Comparison of ENCODE assay signal across 23 mouse cellular contexts in genomic region chr4:57725569-57725968, GRCm38 (mm10). TPM values are rescaled to one million over a fixed set of nuclear protein-coding genes. Genes with fewer than 3 reads are reported as not detected.
DNase-seq lines count a peak whose midpoint lies in the region; ATAC-seq and TF ChIP-seq lines count a peak whose summit lies in the region.
"Had no signal": no experiment of that assay in that cellular context is flagged by ENCODE, and none has a peak within 500 bp of the region (broad histone marks: within the 10 kb centered on the region; RNA-seq: fewer than 3 reads in every experiment).

No protein-coding gene starts in this region.

- TF ChIP-seq CTCF in CH12.LX (conservative IDR thresholded peaks at IDR 0.05 in 1 of 2, IDR thresholded peaks at IDR 0.05 in 1 of 2; ENCODE audit: low read depth in 2 of 2, low read length in 2 of 2) = no peak

- H3K4me3 ChIP-seq in CH12.LX (replicated peaks in 1 of 3; ENCODE audit: low read depth in 2 of 3, low read length in 2 of 3, poor library complexity in 1 of 3) = no peak overlapping the region
- H3K4me3 ChIP-seq: embryonic facial prominence, embryonic 13.5 days; forebrain, embryonic 12.5 days; gastrocnemius, adult 2 months; heart, embryonic 13.5 days; hindbrain, embryonic 12.5 days had no signal

- no peaks in the 10 kb centered on the region for H3K9me3 ChIP-seq in CH12.LX (replicated peaks; ENCODE audit: low read length)
- H3K9me3 ChIP-seq: embryonic facial prominence, embryonic 13.5 days; forebrain, embryonic 12.5 days; heart, embryonic 13.5 days; hindbrain, embryonic 12.5 days had no signal

- no peaks in the 10 kb centered on the region for H3K27me3 ChIP-seq in CH12.LX (replicated peaks)
- H3K27me3 ChIP-seq in splenic B cell, adult 2 months (ENCODE audit: control insufficient read depth, insufficient read depth, low read length, poor library complexity, severe bottlenecking) = no peaks in the 10 kb centered on the region
- H3K27me3 ChIP-seq: embryonic facial prominence, embryonic 13.5 days; forebrain, embryonic 12.5 days; heart, embryonic 13.5 days; hindbrain, embryonic 12.5 days had no signal

- peak overlapping the region; percentile 69 for H3K4me2 ChIP-seq in CH12.LX (ENCODE audit: insufficient read depth, low read depth, poor library complexity, severe bottlenecking)
- H3K4me2 ChIP-seq: embryonic facial prominence, embryonic 13.5 days; forebrain, embryonic 12.5 days; heart, embryonic 13.5 days; hindbrain, embryonic 12.5 days had no signal

- intact Hi-C loops in left cerebral cortex, postnatal 25 days (cut with DNase I) = no loop called here

- H3K36me3 ChIP-seq in CH12.LX (replicated peaks in 1 of 2; ENCODE audit: control insufficient read depth in 1 of 2, insufficient read depth in 1 of 2, low read length in 1 of 2) = no peaks in the 10 kb centered on the region
- no peaks in the 10 kb centered on the region for H3K36me3 ChIP-seq in splenic B cell, adult 2 months (ENCODE audit: control insufficient read depth, insufficient read depth, low read length, poor library complexity, severe bottlenecking)
- H3K36me3 ChIP-seq: forebrain, embryonic 12.5 days; hindbrain, embryonic 12.5 days had no signal

- TF ChIP-seq RAD21 in CH12.LX (IDR thresholded peaks at IDR 0.05; ENCODE audit: low read depth, low read length) = no peak; the same call in 1 of the 2 replicates

- dilution Hi-C loops in CH12.LX (cut with MboI; ENCODE audit: extremely low pct_ligation_motif_present, extremely low pct_unique_long_range_greater_than_20kb, low sequenced_read_pairs) = no loop called here

- peak; percentile 47 for ATAC-seq in activated CD4-positive, CD25-positive, alpha-beta regulatory T cell, adult 4 months
- ATAC-seq: forebrain, postnatal 0 days; hindbrain, postnatal 0 days; intestine, embryonic 16.5 days had no signal

- no peaks in the 10 kb centered on the region for H3K79me2 ChIP-seq in CH12.LX (replicated peaks; ENCODE audit: control insufficient read depth, extremely low read depth, insufficient read depth, poor library complexity, severe bottlenecking)

- in situ Hi-C loops in CH12.LX (cut with MboI; ENCODE audit: low pct_ligation_motif_present, low pct_unique_long_range_greater_than_20kb, low sequenced_read_pairs) = no loop called here

- H3K4me1 ChIP-seq in CH12.LX (ENCODE audit: control insufficient read depth in 1 of 2, insufficient read depth in 2 of 2) = peaks cover 27 to 64% of the 10 kb centered on the region in 2 experiments

- TF ChIP-seq EP300 in CH12.LX (IDR thresholded peaks at IDR 0.05; ENCODE audit: low read length) = peak; percentile 81

- peak; percentile 22 for DNase-seq in CD4-positive helper T cell, adult 2 months (ENCODE audit: low read depth, low spot score)
- DNase-seq in CH12.LX (ENCODE audit: extremely low read depth) = peak; percentile 58
- DNase-seq in splenic B cell, adult 2 months (ENCODE audit: low read depth, low spot score) = peak; percentile 47
- DNase-seq in urinary bladder, postnatal 36 days (ENCODE audit: low spot score in 2 of 2) = no peak
- no peak for DNase-seq in left cerebral cortex, postnatal 25 days (ENCODE audit: low spot score in 2 of 2)
- no peak for DNase-seq in frontal cortex, postnatal 14 days (ENCODE audit: low spot score in 2 of 2)
- DNase-seq: adrenal gland, adult 2 months; adrenal gland, postnatal 25 days; cerebellum, adult 8-10 months; cerebellum, postnatal 25 days; forebrain, postnatal 0 days; gastrocnemius, adult 2 months; gastrocnemius, postnatal 25 days; heart, postnatal 36 days; kidney, adult 2 months had no signal

- no peak for TF ChIP-seq POLR2A in CH12.LX (IDR thresholded peaks at IDR 0.05; ENCODE audit: low read depth, low read length)

- H3K9ac ChIP-seq in CH12.LX (ENCODE audit: insufficient read depth, low read depth) = no peak overlapping the region
- H3K9ac ChIP-seq: embryonic facial prominence, embryonic 13.5 days; forebrain, embryonic 12.5 days; forebrain, postnatal 0 days; heart, embryonic 13.5 days; hindbrain, embryonic 12.5 days had no signal

- H3K27ac ChIP-seq in CH12.LX (ENCODE audit: insufficient read depth, low read depth) = no peak overlapping the region
- H3K27ac ChIP-seq: embryonic facial prominence, embryonic 13.5 days; forebrain, embryonic 12.5 days; gastrocnemius, adult 2 months; heart, embryonic 13.5 days; hindbrain, embryonic 12.5 days; hindbrain, postnatal 0 days had no signal

TF ChIP-seq in CH12.LX, 34 proteins besides CTCF, POLR2A, EP300 and RAD21:
- TF ChIP-seq MAZ (IDR thresholded peaks at IDR 0.05; ENCODE audit: low read depth, low read length) (0 out of 2 replicates have a peak, but pooled peaks have one; percentile 43), POLR2AphosphoS2 (IDR thresholded peaks at IDR 0.05; ENCODE audit: low read depth, low read length) (no peak), CHD2 (IDR thresholded peaks at IDR 0.05; ENCODE audit: low read length) (0 out of 2 replicates have a peak, but pooled peaks have one; percentile 42), IRF4 (IDR thresholded peaks at IDR 0.05; ENCODE audit: low read depth, low read length) (peak; percentile 75), MYC (IDR thresholded peaks at IDR 0.05; ENCODE audit: low read depth, low read length) (no peak), ELF1 (IDR thresholded peaks at IDR 0.05; ENCODE audit: low read depth, low read length) (peak; percentile 50; the same call in 1 of the 2 replicates), ZNF384 (IDR thresholded peaks at IDR 0.05; ENCODE audit: low read depth, low read length) (no peak), NELFE (IDR thresholded peaks at IDR 0.05; ENCODE audit: low read depth, low read length) (no peak), UBTF (IDR thresholded peaks at IDR 0.05; ENCODE audit: low read depth, low read length) (no peak), MAX (IDR thresholded peaks at IDR 0.05; ENCODE audit: low read length) (no peak), ZC3H11A (IDR thresholded peaks at IDR 0.05; ENCODE audit: low read depth, low read length) (no peak), PAX5 (IDR thresholded peaks at IDR 0.05; ENCODE audit: low read length) (no peak), HCFC1 (IDR thresholded peaks at IDR 0.05; ENCODE audit: low read depth, low read length) (no peak), CHD1 (IDR thresholded peaks at IDR 0.05; ENCODE audit: low read depth, low read length) (no peak), RCOR1 (conservative IDR thresholded peaks at IDR 0.05; ENCODE audit: low read depth, low read length) (peak; percentile 58; the same call in 1 of the 2 replicates), ZKSCAN1 (IDR thresholded peaks at IDR 0.05; ENCODE audit: borderline replicate concordance, low read depth, low read length) (no peak), SIN3A (IDR thresholded peaks at IDR 0.05; ENCODE audit: low read length) (no peak), MEF2A (IDR thresholded peaks at IDR 0.05; ENCODE audit: borderline replicate concordance, low read depth, low read length) (peak; percentile 69), BHLHE40 (IDR thresholded peaks at IDR 0.05; ENCODE audit: low read depth, low read length) (peak; percentile 62), GABPA (IDR thresholded peaks at IDR 0.05; ENCODE audit: insufficient replicate concordance, low read depth, low read length) (no peak), SMC3 (IDR thresholded peaks at IDR 0.05; ENCODE audit: low read depth, low read length) (no peak), JUN (IDR thresholded peaks at IDR 0.05; ENCODE audit: insufficient read depth, low read depth, low read length) (no peak), KAT2A (IDR thresholded peaks at IDR 0.05; ENCODE audit: insufficient replicate concordance, low read length) (no peak), TBP (conservative IDR thresholded peaks at IDR 0.05; ENCODE audit: low read depth, low read length) (no peak), ETS1 (conservative IDR thresholded peaks at IDR 0.05; ENCODE audit: low read depth, low read length) (peak; percentile 81), NRF1 (IDR thresholded peaks at IDR 0.05; ENCODE audit: low read depth, low read length) (no peak), USF1 (IDR thresholded peaks at IDR 0.05; ENCODE audit: low read depth, low read length) (no peak), MXI1 (IDR thresholded peaks at IDR 0.05; ENCODE audit: low read depth, low read length) (no peak), E2F4 (IDR thresholded peaks at IDR 0.05; ENCODE audit: insufficient replicate concordance, low read depth, low read length) (no peak), ZMIZ1 (IDR thresholded peaks at IDR 0.05; ENCODE audit: low read depth, low read length) (no peak), TCF12 (IDR thresholded peaks at IDR 0.05; ENCODE audit: low read depth, low read length) (peak; percentile 60; the same call in 1 of the 2 replicates), MAFK (IDR thresholded peaks at IDR 0.05; ENCODE audit: insufficient replicate concordance, low read length) (0 out of 2 replicates have a peak, but pooled peaks have one; percentile 32), JUND (conservative IDR thresholded peaks at IDR 0.05; ENCODE audit: low read depth, low read length) (no peak), USF2 (conservative IDR thresholded peaks at IDR 0.05; ENCODE audit: low read depth, low read length) (no peak)

RNA-seq across cellular contexts. Expression of gene Akap2, which starts 8.1 kb away (rescaled TPM):
- total RNA-seq in CH12.LX (2012; rRNA removed) = 0.17 and 0.25 TPM in 2 replicates
- total RNA-seq in CH12.LX (2014; rRNA removed) = 0.04 TPM in 1 of 2 replicates, not detected in the other
- 0.40 TPM in 1 of 2 replicates, not detected in the other for polyA plus RNA-seq in CH12.LX (2012; ENCODE audit: insufficient read length, low read depth)
- 1 to 10 TPM; 3.5 to 5.0 TPM for polyA plus RNA-seq in activated CD4-positive, CD25-positive, alpha-beta regulatory T cell, adult 4 months (2017; shearing (Covaris generic))
- 10 to 100 TPM; 35.1 to 38.1 TPM for total RNA-seq in left cerebral cortex, postnatal 25 days (2021)
- total RNA-seq: granulocyte monocyte progenitor cell, adult 5-6 weeks had no signal

Comparison
In these comparisons a context has a peak if more than half of its experiments do, and no peak if none do; other contexts are left out.
1. DNase-seq: peak in CD4-positive helper T cell, adult 2 months (single experiment), CH12.LX (single experiment) and splenic B cell, adult 2 months (single experiment); none in urinary bladder, postnatal 36 days (0 of 2), left cerebral cortex, postnatal 25 days (0 of 2) and frontal cortex, postnatal 14 days (0 of 2).
2. RNA of gene Akap2, which starts 8.1 kb away (total RNA-seq): 35.1 to 38.1 TPM in left cerebral cortex, postnatal 25 days; 0.04 to 0.25 TPM in CH12.LX; every median in the first group is over 10 times any median in the second.